In genomic region chr2:129904753-129905152, GRCm38 (mm10) we compare ENCODE assay signal across 9 mouse cellular contexts.
A peak's percentile ranks its signal among the peaks of the same experiment; 100 is the strongest.
DNase-seq lines count a peak whose midpoint lies in the region; ATAC-seq and TF ChIP-seq lines count a peak whose summit lies in the region.
"Had no signal": no experiment of that assay in that cellular context is flagged by ENCODE, and none has a peak within 500 bp of the region (broad histone marks: within the 10 kb centered on the region; RNA-seq: fewer than 3 reads in every experiment).

No protein-coding gene starts in this region.

- peak; percentile 79 for TF ChIP-seq CTCF in lung, postnatal 0 days (IDR thresholded peaks at IDR 0.05)
- TF ChIP-seq CTCF in lung, adult 2 months (IDR thresholded peaks at IDR 0.05; ENCODE audit: insufficient read depth, low read length) = no peak
- TF ChIP-seq CTCF in kidney, postnatal 0 days (IDR thresholded peaks at IDR 0.05; ENCODE audit: low read depth) = peak; percentile 86

- no peaks in the 10 kb centered on the region for H3K27me3 ChIP-seq in embryonic facial prominence, embryonic 11.5 days (ENCODE audit: control insufficient read depth, insufficient read depth, low read length)
- H3K27me3 ChIP-seq in embryonic facial prominence, embryonic 10.5 days (replicated peaks; ENCODE audit: low read depth, poor library complexity, severe bottlenecking) = peaks cover 15% of the 10 kb centered on the region; the same call in 1 of the 2 replicates
- H3K27me3 ChIP-seq in lung, postnatal 0 days (replicated peaks; ENCODE audit: insufficient read depth, low read length) = no peaks in the 10 kb centered on the region; the same call in 1 of the 2 replicates
- no peaks in the 10 kb centered on the region for H3K27me3 ChIP-seq in kidney, postnatal 0 days (ENCODE audit: insufficient read depth, low read length)

- no peak for TF ChIP-seq POLR2A in lung, adult 2 months (IDR thresholded peaks at IDR 0.05; ENCODE audit: borderline replicate concordance, extremely low read depth, low read depth, low read length)

- no peaks in the 10 kb centered on the region for H3K4me1 ChIP-seq in embryonic facial prominence, embryonic 11.5 days (ENCODE audit: control insufficient read depth, insufficient read depth, low read length)
- peaks cover 12% of the 10 kb centered on the region for H3K4me1 ChIP-seq in embryonic facial prominence, embryonic 10.5 days
- no peaks in the 10 kb centered on the region for H3K4me1 ChIP-seq in lung, postnatal 0 days (ENCODE audit: insufficient read depth, low read depth, low read length)
- H3K4me1 ChIP-seq in lung, adult 2 months (ENCODE audit: control insufficient read depth, insufficient read depth, low read length) = no peaks in the 10 kb centered on the region; the same call in 1 of the 2 replicates
- 0 out of 2 replicates have a peak, but pooled peaks cover 4% of the 10 kb centered on the region for H3K4me1 ChIP-seq in kidney, postnatal 0 days (replicated peaks; ENCODE audit: insufficient read depth, low read length)

- H3K9me3 ChIP-seq in embryonic facial prominence, embryonic 11.5 days (replicated peaks; ENCODE audit: control insufficient read depth, low read length) = no peaks in the 10 kb centered on the region
- H3K9me3 ChIP-seq in embryonic facial prominence, embryonic 10.5 days = no peaks in the 10 kb centered on the region
- H3K9me3 ChIP-seq in lung, postnatal 0 days (ENCODE audit: low read length) = no peaks in the 10 kb centered on the region
- no peaks in the 10 kb centered on the region for H3K9me3 ChIP-seq in kidney, postnatal 0 days (replicated peaks; ENCODE audit: low read length)

- WGBS in embryonic facial prominence, embryonic 11.5 days = 44% methylated on average over 7 of the region's 7 CpGs
- 47% methylated on average over 7 of the region's 7 CpGs for WGBS in embryonic facial prominence, embryonic 10.5 days
- 33% methylated on average over 7 of the region's 7 CpGs for WGBS in lung, postnatal 0 days
- 36% methylated on average over 7 of the region's 7 CpGs for WGBS in lung, adult 2 months
- 29% methylated on average over 7 of the region's 7 CpGs for WGBS in kidney, postnatal 0 days

- peak; percentile 58 for DNase-seq in embryonic facial prominence, embryonic 11.5 days (ENCODE audit: low spot score)
- no peak for DNase-seq in embryonic facial prominence, embryonic 10.5 days (ENCODE audit: low spot score)
- peak; percentile 64 for DNase-seq in lung, postnatal 0 days (ENCODE audit: low spot score)
- DNase-seq in lung, adult 2 months = no peak
- peak; percentile 53 for DNase-seq in c-Kit-positive CD71-negative TER-119-negative erythroid progenitor cells, embryonic 14.5 days (ENCODE audit: low read depth)
- peak; percentile 76 for DNase-seq in kidney, postnatal 0 days (ENCODE audit: low spot score)

- H3K27ac ChIP-seq in embryonic facial prominence, embryonic 11.5 days (replicated peaks; ENCODE audit: low read depth, low read length) = no peak overlapping the region
- H3K27ac ChIP-seq in embryonic facial prominence, embryonic 10.5 days (replicated peaks) = no peak overlapping the region
- no peak overlapping the region for H3K27ac ChIP-seq in lung, postnatal 0 days (ENCODE audit: low read length)
- H3K27ac ChIP-seq in kidney, postnatal 0 days = no peak overlapping the region

- H3K9ac ChIP-seq in embryonic facial prominence, embryonic 11.5 days (replicated peaks; ENCODE audit: low read length) = no peak overlapping the region
- H3K9ac ChIP-seq in lung, postnatal 0 days (replicated peaks; ENCODE audit: low read depth) = no peak overlapping the region
- no peak overlapping the region for H3K9ac ChIP-seq in kidney, postnatal 0 days (ENCODE audit: low read depth, low read length)

- H3K4me2 ChIP-seq in embryonic facial prominence, embryonic 11.5 days (ENCODE audit: low read depth, low read length) = no peak overlapping the region
- H3K4me2 ChIP-seq in lung, postnatal 0 days (replicated peaks; ENCODE audit: low read depth, low read length) = no peak overlapping the region
- H3K4me2 ChIP-seq in kidney, postnatal 0 days (ENCODE audit: low read length) = no peak overlapping the region

- H3K4me3 ChIP-seq in embryonic facial prominence, embryonic 11.5 days (ENCODE audit: low read depth, low read length) = no peak overlapping the region
- H3K4me3 ChIP-seq in embryonic facial prominence, embryonic 10.5 days = no peak overlapping the region
- H3K4me3 ChIP-seq in lung, postnatal 0 days (ENCODE audit: low read depth, low read length) = no peak overlapping the region
- no peak overlapping the region for H3K4me3 ChIP-seq in lung, adult 2 months (replicated peaks; ENCODE audit: extremely low read depth, low read depth, low read length)
- no peak overlapping the region for H3K4me3 ChIP-seq in kidney, postnatal 0 days (replicated peaks; ENCODE audit: low read depth, low read length)
- H3K4me3 ChIP-seq: megakaryocyte, embryonic 14.5 days had no signal

- H3K36me3 ChIP-seq in embryonic facial prominence, embryonic 11.5 days (replicated peaks; ENCODE audit: control insufficient read depth, insufficient read depth, low read depth, low read length) = no peaks in the 10 kb centered on the region
- no peaks in the 10 kb centered on the region for H3K36me3 ChIP-seq in embryonic facial prominence, embryonic 10.5 days (replicated peaks)
- no peaks in the 10 kb centered on the region for H3K36me3 ChIP-seq in lung, postnatal 0 days (ENCODE audit: insufficient read depth, low read length)
- no peaks in the 10 kb centered on the region for H3K36me3 ChIP-seq in kidney, postnatal 0 days (ENCODE audit: insufficient read depth, low read length)

- TF ChIP-seq EP300 in lung, postnatal 0 days (IDR thresholded peaks at IDR 0.05) = no peak

- no peak for ATAC-seq in embryonic facial prominence, embryonic 11.5 days (replicated peaks; ENCODE audit: insufficient number of reproducible peaks, low FRiP score, low TSS enrichment, low read depth)
- ATAC-seq in lung, postnatal 0 days = no peak
- ATAC-seq in kidney, postnatal 0 days (replicated peaks; ENCODE audit: low FRiP score, low read depth) = no peak
- peak; percentile 73; the same call in 1 of the 2 replicates for ATAC-seq in neutrophil, adult 5-6 weeks (ENCODE audit: extremely low read depth, insufficient number of reproducible peaks, low FRiP score, poor library complexity, severe bottlenecking)
- ATAC-seq in erythroblast, adult 5-6 weeks (replicated peaks; ENCODE audit: low FRiP score, poor library complexity, severe bottlenecking) = no peak

Comparison
In these comparisons a context has a peak if more than half of its experiments do, and no peak if none do; other contexts are left out.
1. DNase-seq: peak in embryonic facial prominence, embryonic 11.5 days (single experiment), lung, postnatal 0 days (single experiment), c-Kit-positive CD71-negative TER-119-negative erythroid progenitor cells, embryonic 14.5 days (single experiment) and kidney, postnatal 0 days (single experiment); none in embryonic facial prominence, embryonic 10.5 days (single experiment) and lung, adult 2 months (single experiment).